Mouse (Mus musculus) granulocyte monocyte progenitor cell, adult 5-6 weeks (primary cell): ENCODE data around the gene Hnmt. TPM values are rescaled to one million over a fixed set of nuclear protein-coding genes. Genes with fewer than 3 reads are reported as not detected.
A peak's percentile ranks its signal among the peaks of the same experiment; 100 is the strongest.
"Not testable (repeated sequence)": the region's sequence is repeated elsewhere in the genome, so short reads cannot be mapped to it uniquely, and the experiment has no call there.

Experiments used
- ATAC-seq: replicated peaks from 2 replicates; pipeline ENCODE4 v1.8.0; 2016; ENCODE audit warnings: mild to moderate bottlenecking, moderate TSS enrichment, inconsistent platforms; ENCODE audit not compliant: poor library complexity, severe bottlenecking
- total RNA-seq, 2 experiments: library from RNA; stranded (forward) in 1 of 2; stranded (reverse) in 1 of 2; fragments of 200-712, 200-1000 nt in 1 of 2; fragments of >200 nt in 1 of 2; fragmentation: Nextera tagmentation in 1 of 2; gene quantifications; 2 replicates each; pipeline ENCODE4 v1.2.3; 2014 to 2017

Hnmt gene
- total RNA-seq (2014; fragmentation: Nextera tagmentation) (15.4 and 20.4 TPM in 2 replicates), total RNA-seq (2017) (57.9 and 76.9 TPM in 2 replicates)

DNA sequence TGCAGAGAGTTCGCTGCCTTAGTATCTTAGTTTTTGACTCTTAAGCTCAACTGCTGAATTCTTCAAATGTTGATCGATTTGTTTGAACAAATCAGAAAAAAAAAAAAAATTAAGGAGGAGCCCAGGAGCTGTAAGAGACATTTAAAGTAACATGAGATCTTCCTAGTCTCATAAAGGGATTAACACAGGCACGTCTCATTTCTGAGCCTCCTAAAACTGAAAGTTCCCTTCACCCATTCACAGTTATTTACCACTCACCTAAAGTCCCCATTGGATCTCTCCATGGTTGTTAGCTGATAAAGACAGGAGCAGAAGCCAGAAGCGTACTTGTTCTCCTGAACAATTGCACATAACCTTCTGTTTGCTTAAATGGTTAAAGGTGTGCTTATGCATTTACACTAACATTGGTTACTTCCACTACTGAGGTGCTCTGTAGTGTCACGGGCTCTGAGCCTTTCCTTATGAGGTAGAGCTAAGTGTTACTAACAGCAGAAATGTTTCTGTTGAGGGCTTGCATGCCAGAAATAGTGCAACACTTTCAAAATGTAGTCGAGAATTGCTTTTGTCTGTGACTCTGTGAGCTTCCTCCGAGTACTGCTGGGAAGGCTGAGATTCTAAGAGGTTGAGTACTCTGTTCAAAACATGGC lies at the start of gene Hnmt:
Hnmt (minus strand) TSS at position 51 of the 647 bp plus-strand sequence.
- ATAC-seq = no peak; the same call in 1 of the 2 replicates

DNA sequence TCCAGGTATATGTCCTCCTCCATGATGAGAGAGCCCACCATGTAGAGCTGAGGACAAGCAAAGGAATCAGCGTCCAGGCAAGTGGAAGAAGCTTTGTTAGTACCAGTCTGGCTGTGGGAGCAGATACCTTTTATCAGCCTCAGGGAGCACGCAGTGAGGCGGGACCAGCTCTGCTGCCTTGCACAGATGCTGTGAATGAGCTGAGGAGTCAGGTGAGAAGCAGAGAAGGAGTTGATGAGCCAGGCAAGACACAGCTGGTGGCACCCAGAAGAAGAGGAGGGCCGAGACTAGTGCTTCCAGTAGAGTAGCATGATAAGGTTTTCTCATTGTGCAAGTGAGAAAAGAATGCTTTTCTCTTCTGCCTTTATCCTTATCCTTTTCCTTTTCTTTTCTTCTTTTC lies 47.3 kb upstream of the Hnmt start, which contains the start of gene Tbpl2:
Tbpl2 (minus strand) TSS at position 101 of the 400 bp plus-strand sequence.
- ATAC-seq = no peak

DNA sequence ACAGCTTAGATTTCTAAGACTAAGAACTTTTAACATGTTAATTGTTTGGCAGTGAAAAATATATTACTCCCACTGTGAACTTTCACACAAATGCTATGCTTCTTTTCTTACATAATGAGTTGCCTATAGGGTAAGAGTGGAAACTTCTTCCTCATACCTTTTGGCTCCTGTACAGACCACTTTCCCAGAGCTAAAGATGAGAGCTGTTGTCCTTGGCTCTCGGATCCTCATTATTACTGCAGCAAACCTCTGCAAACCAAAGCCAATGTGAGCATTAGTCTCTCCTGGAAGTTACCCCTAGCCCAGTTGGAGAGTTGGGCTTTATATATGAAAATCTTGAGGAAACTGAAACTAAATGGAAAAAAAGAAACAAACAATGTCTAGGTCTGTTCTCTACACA lies 41.7 kb upstream of the Hnmt start:
- no peak for ATAC-seq

DNA sequence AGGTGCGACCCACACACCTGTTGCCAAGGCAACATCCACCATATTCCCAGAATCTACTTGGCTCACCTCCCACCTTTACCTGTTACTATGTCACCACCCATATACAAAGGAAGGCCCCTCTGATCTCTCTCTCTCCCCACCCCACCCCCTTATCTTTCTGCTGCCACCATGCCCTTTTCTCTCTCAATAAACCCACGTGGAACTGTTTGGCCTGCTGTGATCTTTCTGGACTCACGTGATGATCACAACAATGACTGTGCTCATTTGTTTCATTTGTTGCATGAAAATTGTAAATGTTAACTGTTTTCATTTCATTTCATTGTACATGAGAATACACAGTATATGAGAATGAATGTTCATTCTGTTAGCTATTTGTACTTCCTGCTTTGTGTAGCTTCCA lies 1.3 kb upstream of the Hnmt start:
- ATAC-seq = no peak

DNA sequence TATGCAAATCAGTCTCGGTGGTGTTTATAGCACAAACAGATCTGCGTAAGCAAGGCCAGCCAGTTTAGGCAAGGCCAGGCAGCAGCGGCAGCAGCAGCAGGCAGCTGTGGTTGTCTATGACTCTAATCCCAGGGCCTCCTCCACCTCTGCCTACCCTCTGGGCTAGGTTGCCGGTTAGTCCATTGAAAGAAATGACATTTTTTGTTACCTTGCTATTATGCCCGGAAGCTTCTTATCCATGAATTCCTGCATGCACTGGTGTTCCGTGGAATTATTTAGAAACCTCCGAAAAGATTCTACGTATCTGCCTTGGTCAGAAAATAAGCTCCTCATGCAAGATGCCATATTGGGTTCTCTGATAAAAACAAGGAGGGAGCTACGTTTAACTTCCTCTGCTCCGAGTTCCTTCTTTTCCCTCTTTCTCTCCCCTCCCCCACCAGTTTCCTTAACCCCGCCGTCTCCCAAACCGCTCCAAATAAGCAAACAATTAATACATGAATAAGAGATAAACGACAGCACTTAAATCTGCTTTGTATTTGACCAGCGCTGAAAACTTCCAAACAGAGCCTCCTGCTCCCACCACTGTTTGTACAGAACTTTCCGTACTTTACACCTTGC lies 605 bp downstream of the Hnmt start:
- ATAC-seq = peak; percentile 76

DNA sequence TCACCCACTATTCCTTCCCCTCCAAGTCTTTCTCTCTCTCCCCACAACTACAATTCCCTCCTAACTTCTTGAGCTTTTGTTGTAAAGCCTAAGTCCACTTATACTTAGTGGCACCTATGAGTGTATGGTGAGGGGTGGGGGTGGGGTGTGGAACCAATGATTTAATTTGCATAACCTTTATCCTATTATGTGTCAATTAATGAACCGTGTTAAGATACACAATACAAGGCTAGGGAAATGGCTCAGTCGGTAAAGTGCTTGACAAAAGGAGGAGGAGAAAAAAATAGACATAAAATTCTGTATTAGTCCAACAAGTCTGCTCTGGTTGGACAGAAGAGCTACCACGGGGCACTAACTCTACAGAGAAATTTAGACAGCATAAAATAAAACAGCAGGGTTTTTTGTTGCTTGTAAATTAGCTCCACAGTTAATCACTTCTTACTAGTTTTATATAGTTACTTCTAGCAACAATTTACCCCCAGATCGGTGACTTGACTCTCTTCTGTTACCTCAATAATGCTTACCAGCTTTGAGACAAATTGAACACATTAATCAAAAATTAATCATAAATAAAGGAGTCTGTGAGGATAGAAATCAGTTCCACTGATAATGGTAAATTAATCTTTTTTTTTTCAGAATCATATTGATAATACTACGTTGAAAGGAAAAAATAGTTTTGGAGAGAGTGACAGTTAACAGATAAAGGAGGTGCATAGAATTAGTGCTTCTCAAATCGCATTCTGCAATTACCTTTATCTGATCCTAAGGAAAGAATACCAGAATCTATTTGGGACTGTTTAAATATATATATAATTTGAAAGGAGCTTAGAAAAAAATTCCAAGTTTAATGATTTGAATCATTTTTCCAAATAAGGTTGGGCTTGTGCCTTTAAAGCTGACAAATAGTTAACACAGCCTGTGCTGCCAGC lies 1.4 kb downstream of the Hnmt start:
- ATAC-seq = no peak

DNA sequence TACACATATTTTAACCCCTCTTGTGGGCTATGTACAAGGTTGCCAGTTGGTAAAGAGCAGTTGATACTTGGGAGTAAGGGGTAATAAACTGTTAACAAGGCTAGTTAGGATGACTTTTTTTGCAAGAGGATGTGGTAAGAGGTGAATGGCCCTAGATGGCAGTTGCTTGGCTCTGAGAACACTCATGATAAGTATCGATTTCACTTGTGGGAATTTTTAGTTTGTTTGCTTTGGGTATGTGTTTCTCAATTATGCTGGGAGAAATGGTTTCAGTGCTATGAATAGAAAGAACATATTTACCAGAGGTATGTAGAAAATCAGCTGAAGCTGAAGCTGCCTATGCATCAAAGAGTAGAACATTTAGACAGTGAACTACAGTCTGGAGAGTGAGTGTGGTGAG lies 6.3 kb downstream of the Hnmt start:
- ATAC-seq = no peak

DNA sequence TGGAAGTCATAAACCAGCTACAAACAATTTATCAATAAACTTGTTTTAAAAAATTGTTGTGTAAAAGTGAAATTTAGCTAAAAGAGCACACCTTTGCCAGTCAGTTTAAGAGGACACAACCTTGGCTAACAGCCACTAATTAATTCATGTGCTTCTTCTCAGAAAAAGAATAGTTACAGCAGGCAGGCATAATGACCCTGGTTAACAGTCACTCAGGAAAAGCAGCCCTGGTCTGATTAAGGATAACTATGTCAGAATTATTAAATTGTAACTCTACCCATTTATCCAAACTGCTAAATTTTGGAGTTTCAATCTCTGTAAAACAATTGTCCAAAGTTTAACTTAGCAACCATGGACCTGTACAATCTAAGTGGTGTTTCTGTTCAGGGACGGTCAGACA lies 8.7 kb downstream of the Hnmt start:
- ATAC-seq = no peak

DNA sequence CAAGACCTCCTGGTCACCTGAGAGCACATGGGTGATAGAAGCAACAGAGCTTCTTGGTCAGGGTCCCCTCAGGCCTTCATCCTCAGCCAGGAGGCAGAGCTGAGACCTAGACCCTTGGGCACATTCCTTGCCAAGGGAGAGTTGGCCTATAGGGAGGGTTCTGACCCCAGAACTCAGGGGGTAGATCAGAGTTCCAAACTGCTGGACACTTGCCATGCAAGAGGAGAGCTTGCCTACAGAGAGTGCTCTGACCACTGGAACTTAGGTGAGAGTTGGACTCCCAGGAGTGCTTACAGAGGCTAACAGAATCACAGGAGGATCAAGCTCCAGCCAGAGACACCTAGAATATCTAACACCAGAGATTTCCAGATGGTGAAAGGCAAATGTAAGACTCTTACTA lies 29.8 kb downstream of the Hnmt start:
- not testable (repeated sequence) for ATAC-seq

DNA sequence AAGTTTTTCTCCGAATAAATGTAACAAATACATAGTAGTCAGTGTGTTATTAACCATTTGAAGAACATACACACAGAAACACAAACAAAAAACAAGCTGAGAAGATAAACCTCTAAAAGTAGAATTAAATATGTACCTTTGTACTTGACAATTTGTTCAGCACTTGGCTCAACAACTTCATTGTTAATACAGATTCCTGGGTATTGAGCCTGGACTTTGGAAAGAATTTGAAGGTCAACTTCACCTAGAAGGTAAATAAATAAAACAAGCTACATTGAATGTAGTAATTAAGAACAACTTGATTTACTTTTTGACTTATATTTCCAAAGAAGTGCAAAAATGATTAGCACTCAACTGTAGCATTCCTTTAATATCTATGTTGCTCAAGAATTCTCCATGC lies 30.2 kb downstream of the Hnmt start:
- no peak for ATAC-seq

DNA sequence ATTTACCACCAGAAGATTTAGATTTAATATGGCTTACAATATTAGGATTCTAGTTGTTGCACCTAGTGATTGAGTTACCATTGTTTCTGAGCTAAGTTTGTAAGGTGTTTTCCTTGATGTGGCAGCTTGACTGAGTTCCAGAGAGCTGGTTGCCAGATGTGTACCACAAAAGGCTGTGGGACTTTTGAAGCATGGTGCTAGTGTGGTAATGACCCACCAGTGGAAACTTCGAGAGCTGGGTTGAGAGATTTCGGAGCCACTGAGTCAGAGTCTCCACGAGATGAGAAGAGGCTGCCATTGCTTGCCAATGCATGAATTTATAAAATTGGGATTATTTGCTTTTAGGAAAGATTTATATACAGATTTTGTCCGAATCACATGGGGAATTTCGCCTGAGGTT lies 34.2 kb downstream of the Hnmt start:
- ATAC-seq = no peak

DNA sequence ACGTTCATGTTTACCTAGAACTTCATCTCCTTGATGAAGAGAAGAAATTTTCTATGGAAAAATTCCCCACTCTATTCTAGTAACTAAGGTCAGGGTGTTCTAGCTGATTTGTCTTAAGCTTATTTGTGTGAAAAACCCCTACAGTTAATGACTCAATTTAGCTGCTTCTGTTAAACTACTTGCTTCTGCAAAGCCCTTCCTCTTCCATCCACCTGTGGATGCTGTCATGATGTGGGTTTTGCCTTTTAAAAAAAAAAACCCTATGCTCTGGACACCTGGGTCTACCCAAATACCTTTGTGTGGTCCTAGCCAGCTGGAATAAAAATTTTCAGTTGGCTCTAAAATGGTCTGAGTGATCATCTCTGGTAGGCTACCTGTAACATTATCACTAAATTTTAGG lies 49.9 kb downstream of the Hnmt start:
- ATAC-seq = no peak

DNA sequence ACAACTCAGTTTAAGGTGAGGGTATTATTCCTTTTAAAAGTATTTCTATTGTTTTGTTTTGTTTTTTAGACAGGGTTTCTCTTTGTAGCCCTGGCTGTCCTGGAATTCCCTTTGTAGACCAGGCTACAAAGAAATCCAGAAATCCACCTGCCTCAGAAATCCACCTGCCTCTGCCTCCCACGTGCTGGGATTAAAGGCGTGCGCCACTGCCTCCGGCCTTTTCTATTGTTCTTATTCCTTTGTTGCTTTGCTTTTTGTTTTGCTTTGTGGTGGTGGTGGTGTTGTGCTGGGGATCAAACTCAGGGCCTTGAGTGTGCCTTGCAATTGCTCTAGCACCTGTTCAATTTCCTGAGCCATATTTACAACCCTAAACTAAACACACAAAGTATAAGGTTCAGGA lies 50.4 kb downstream of the Hnmt start:
- no peak for ATAC-seq

DNA sequence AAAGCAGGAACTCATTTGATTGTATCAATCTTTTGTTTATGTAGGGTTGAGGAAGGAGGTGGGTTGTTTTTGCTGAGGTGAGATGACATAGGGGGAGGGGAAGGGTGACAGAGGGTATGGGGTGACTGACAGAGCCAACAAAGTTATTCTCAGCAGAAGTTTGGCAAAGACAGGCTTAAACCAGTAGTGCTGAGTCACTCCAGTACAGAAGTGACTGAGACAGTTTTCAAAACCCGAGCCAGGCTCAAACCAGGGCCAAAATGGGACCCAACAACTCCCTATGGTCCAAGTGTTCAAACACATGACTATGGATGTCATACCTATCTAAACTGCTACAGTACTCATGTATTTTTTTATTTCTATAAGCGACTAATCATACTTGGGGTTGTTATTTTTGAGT lies 52.4 kb downstream of the Hnmt start:
- no peak for ATAC-seq

DNA sequence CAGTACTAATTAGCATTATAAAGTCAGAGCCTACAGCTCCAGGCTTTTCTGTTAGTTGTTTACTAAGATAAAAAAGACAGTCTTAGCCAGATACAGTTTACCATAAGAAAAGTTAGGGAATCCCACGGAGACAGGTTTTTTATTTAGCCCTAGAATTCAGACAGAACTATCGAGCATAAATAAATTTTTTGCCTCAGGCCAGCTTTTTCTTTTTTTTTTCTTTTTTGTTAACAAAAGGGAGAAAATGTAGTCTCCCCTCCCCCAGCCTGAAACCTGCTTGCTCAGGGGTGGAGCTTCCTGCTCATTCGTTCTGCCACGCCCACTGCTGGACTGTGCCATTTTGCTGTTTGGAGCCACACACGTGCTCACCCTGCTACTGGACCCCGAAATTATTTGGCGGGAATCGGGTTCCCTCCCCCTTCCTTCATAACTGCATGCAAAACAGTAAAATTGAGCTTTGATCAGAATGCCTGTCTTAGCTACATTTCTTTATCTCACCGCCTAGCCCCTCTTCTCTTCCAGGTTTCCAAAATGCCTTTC lies 59.1 kb downstream of the Hnmt start:
- ATAC-seq = not testable (repeated sequence)

DNA sequence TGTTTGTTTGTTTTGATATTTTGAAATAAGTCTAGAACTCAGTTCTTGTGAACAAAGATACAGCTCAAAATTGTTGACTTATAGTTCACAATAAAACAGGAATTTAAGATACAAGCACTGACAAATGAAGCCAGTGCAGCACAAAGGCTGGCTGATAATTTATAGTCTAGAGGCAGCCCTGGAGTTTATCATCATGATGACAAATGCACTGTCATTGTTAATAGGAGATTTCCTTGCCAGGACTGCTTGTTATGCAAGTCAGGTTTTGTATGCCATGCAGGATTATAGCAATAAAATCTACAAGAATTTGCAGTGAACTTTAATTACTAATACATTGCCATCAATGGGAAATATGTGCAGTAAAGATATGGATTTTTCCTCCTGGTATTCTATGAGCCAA lies 61.9 kb downstream of the Hnmt start:
- ATAC-seq = no peak

DNA sequence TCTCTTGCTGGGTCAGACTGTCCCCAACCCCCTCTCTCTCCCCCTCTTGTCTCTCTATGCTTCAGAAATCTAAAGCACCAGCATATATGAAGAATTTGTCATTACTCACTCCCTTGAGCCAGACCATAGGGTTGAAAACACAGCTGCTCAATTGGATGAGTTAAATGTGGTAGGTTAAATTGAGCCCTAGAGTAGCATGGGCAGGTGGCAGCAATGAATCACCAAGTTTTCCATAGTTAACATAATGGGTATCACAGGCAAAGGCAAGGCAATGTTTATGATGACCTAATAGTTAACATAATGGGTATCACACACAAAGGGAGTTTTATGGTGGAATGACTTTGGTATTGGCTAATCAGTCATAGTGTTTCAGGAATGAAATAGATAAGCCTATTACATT lies 65.9 kb downstream of the Hnmt start:
- ATAC-seq = no peak

DNA sequence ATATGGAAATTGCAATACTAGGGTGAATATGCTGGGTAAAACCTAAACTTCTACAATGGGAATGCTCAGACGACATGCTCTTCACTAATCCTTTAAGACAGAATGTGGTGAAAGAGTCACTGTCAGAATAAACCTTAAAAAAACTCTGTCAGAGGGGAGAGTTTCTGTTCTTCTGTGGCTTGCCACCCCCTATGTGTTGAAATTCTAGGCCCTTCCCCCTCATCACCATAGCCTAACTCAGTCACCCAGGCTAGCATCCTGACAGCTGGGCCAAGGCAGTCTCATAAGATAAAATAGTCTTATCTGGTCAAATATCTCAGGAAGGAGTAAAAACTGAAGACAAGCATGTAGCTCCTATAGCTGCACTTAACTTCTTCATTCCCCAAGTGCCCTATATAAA lies 66.3 kb downstream of the Hnmt start:
- ATAC-seq = peak; percentile 92

DNA sequence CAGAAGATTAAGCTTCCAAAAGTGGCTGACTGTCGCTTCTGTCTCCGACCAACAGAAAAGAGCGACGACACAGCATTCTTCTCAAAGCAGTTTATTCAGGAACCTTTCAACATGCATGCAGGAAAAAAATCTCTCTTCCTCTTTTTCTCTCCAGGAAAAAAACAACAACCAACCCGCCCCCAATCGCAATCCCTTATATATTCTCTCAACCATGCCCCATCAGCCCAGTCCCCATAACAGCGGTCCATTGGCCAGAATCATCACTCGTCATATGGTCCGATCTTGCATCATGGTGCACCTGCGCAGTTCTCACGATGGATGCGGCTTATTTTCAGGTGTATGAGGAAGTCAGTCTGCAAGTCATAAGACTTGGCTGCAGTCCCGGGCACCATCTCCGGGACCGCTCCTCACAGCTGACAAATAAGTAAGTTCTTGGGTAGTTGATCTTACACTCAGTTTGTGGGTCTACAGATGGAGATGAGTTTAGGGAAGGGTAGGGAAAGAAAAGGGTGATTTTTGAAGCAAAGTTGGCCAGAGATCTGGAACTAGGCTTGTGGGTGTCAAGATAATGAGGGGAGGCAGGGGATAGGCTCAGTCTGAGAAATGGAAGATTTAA lies 88.4 kb downstream of the Hnmt start:
- ATAC-seq = peak; percentile 40; the same call in 1 of the 2 replicates
